Mouse (Mus musculus) kidney, postnatal 0 days (tissue): ENCODE data around the gene Rhpn2. TPM values are rescaled to one million over a fixed set of nuclear protein-coding genes. Genes with fewer than 3 reads are reported as not detected.
A peak's percentile ranks its signal among the peaks of the same experiment; 100 is the strongest.

Experiments
- ATAC-seq: fragments of 200-750 bp; cut with Nextera tagmentation; replicated peaks from 2 replicates; pipeline ENCODE4 v1.8.0; 2017; ENCODE audit warnings: low read depth, moderate number of reproducible peaks, moderate TSS enrichment, moderate library complexity; ENCODE audit not compliant: low FRiP score
- DNase-seq: peaks from one replicate; pipeline ENCODE4 v3.0.0-alpha.2; 2016; ENCODE audit warnings: low spot score
- H3K27ac ChIP-seq: fragments of 300-500 bp; sonication (generic); 2 replicates; pipeline ENCODE4 v1.5.1; 2014; ENCODE audit warnings: mild to moderate bottlenecking
- H3K27me3 ChIP-seq: fragments of 300-500 bp; sonication (generic); 2 replicates; pipeline ENCODE4 v1.6.1; 2014; ENCODE audit warnings: low read length, mixed read lengths; ENCODE audit not compliant: insufficient read depth
- H3K36me3 ChIP-seq: fragments of 300-500 bp; sonication (generic); 2 replicates; pipeline ENCODE4 v1.6.1; 2014; ENCODE audit warnings: low read length, mixed read lengths; ENCODE audit not compliant: insufficient read depth
- H3K4me1 ChIP-seq: fragments of 300-500 bp; sonication (generic); replicated peaks from 2 replicates; pipeline ENCODE4 v1.6.1; 2014; ENCODE audit warnings: antibody characterized with exemption, low read length, mixed read lengths; ENCODE audit not compliant: insufficient read depth
- H3K4me2 ChIP-seq: fragments of 300-500 bp; sonication (generic); 2 replicates; pipeline ENCODE4 v1.6.1; 2014; ENCODE audit warnings: mild to moderate bottlenecking, low read length, moderate library complexity, mixed read lengths
- H3K4me3 ChIP-seq: fragments of 300-500 bp; sonication (generic); replicated peaks from 2 replicates; pipeline ENCODE4 v1.5.1; 2014; ENCODE audit warnings: low read depth, low read length
- H3K9ac ChIP-seq: fragments of 300-500 bp; sonication (generic); 2 replicates; pipeline ENCODE4 v1.6.1; 2014; ENCODE audit warnings: low read depth, low read length
- H3K9me3 ChIP-seq: fragments of 300-500 bp; sonication (generic); replicated peaks from 2 replicates; pipeline ENCODE4 v1.6.1; 2016; ENCODE audit warnings: low read length, inconsistent platforms, mixed read lengths
- CTCF ChIP-seq: IDR thresholded peaks from 2 replicates; pipeline ENCODE4 v1.5.1; 2016; ENCODE audit warnings: antibody characterized with exemption, low read depth, mild to moderate bottlenecking, moderate library complexity
- WGBS: fragments of 180-500 bp; shearing (Covaris S2); extraction: QIAGEN DNeasy Blood & Tissue Kit; methylation state at CpG from one replicate; pipeline ENCODE4 v1.1.7; 2014; 5-methylcytosine and 5-hydroxymethylcytosine counted together
- polyA plus RNA-seq: library from polyadenylated mRNA; unstranded; fragments of >200 nt; fragmentation: Nextera tagmentation; extraction: Ambion mirVana; gene quantifications from 2 replicates; pipeline ENCODE4 v1.2.1, GENCODE M21; 2015

Gene Rhpn2
- polyA plus RNA-seq, 1 experiment from 2014 or later: 14.6 TPM

- Histone ChIP-seq H3K9me3 (no peaks in the 10 kb centered on the region), H3K27me3 (no peaks in the 10 kb centered on the region), H3K4me2 (no peak overlapping the region), H3K27ac (no peak overlapping the region), H3K9ac (no peak overlapping the region), H3K36me3 (no peaks in the 10 kb centered on the region), H3K4me3 (no peak overlapping the region), H3K4me1 (no peaks in the 10 kb centered on the region)
- no peak for ATAC-seq
- TF ChIP-seq CTCF: no peak
- 57% methylated on average over 4 of the region's 4 CpGs for WGBS
- no peak for DNase-seq
These were observed 8.5 kb downstream of the Rhpn2 start for GRCm38 (mm10) chr7:35342498-35342897.

GRCm38 (mm10) chr7:35344785-35345330, 10.9 kb downstream of the Rhpn2 start:
- H3K36me3 ChIP-seq: no peaks in the 10 kb centered on the region
- no peak overlapping the region for H3K9ac ChIP-seq
- DNase-seq (no peak), ATAC-seq (no peak)
- no peaks in the 10 kb centered on the region for H3K9me3 ChIP-seq
- H3K27me3 ChIP-seq: no peaks in the 10 kb centered on the region
- H3K4me3 ChIP-seq: no peak overlapping the region
- no peak for TF ChIP-seq CTCF
- H3K4me2 ChIP-seq: no peak overlapping the region
- WGBS: 93% methylated on average over 5 of the region's 5 CpGs
- no peaks in the 10 kb centered on the region for H3K4me1 ChIP-seq
- H3K27ac ChIP-seq: no peak overlapping the region

GRCm38 (mm10) chr7:35347918-35348700, 14.1 kb downstream of the Rhpn2 start:
- 51% methylated on average over 18 of the region's 18 CpGs for WGBS
- H3K4me2 ChIP-seq: no peak overlapping the region
- no peaks in the 10 kb centered on the region for H3K27me3 ChIP-seq
- no peak overlapping the region for H3K9ac ChIP-seq
- no peaks in the 10 kb centered on the region for H3K9me3 ChIP-seq
- H3K4me1 ChIP-seq: no peaks in the 10 kb centered on the region
- peak; percentile 9 for DNase-seq
- ATAC-seq: no peak; the same call in 1 of the 2 replicates
- no peak overlapping the region for H3K27ac ChIP-seq
- H3K36me3 ChIP-seq: no peaks in the 10 kb centered on the region
- no peak for TF ChIP-seq CTCF
- H3K4me3 ChIP-seq: no peak overlapping the region

DNA sequence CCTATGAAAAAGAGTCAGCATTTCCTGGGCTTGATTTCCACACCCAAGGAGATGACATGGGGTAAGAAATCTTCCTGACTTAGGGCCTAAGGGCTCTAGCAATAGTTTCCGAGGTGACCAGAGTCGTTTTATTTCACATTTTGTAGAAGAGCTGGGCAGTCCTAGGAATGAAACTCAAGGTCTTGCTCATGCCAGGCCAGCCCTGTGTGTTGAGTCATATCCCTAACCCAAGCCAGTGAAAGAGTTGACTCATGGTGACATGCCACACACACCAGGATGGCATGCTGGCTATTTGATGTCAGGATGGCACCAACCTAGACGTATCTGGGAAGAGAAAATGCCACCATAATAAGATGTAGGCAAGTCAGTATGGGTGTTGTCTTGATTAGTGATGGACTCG, 15.1 kb downstream of the Rhpn2 start:
- no peak for DNase-seq
- Histone ChIP-seq H3K36me3 (no peaks in the 10 kb centered on the region), H3K9ac (no peak overlapping the region), H3K27me3 (no peaks in the 10 kb centered on the region), H3K4me2 (no peak overlapping the region), H3K4me3 (no peak overlapping the region), H3K4me1 (no peaks in the 10 kb centered on the region), H3K9me3 (no peaks in the 10 kb centered on the region), H3K27ac (no peak overlapping the region)
- 87% methylated on average over 4 of the region's 4 CpGs for WGBS
- ATAC-seq: no peak
- no peak for TF ChIP-seq CTCF

GRCm38 (mm10) chr7:35349886-35350684, 16.1 kb downstream of the Rhpn2 start:
- H3K4me2 ChIP-seq: no peak overlapping the region
- H3K4me3 ChIP-seq: no peak overlapping the region
- no peaks in the 10 kb centered on the region for H3K36me3 ChIP-seq
- H3K9ac ChIP-seq: no peak overlapping the region
- DNase-seq (no peak), ATAC-seq (0 out of 2 replicates have a peak, but pooled peaks have one; percentile 25)
- H3K27ac ChIP-seq: peak overlapping the region; percentile 20; the same call in 1 of the 2 replicates
- H3K4me1 ChIP-seq: no peaks in the 10 kb centered on the region
- H3K9me3 ChIP-seq: no peaks in the 10 kb centered on the region
- no peak for TF ChIP-seq CTCF
- no peaks in the 10 kb centered on the region for H3K27me3 ChIP-seq
- WGBS: 73% methylated on average over 8 of the region's 8 CpGs

- WGBS: 92% methylated on average over 3 of the region's 3 CpGs
- Histone ChIP-seq H3K27ac (no peak overlapping the region), H3K4me2 (no peak overlapping the region)
These were observed 17.2 kb downstream of the Rhpn2 start for GRCm38 (mm10) chr7:35351155-35351554.

More at GRCm38 (mm10) chr7:35351155-35351554, 17.2 kb downstream of the Rhpn2 start:
- TF ChIP-seq CTCF: no peak
- Histone ChIP-seq H3K27me3 (no peaks in the 10 kb centered on the region), H3K4me3 (no peak overlapping the region), H3K4me1 (no peaks in the 10 kb centered on the region), H3K9me3 (no peaks in the 10 kb centered on the region), H3K36me3 (no peaks in the 10 kb centered on the region), H3K9ac (no peak overlapping the region)
- no peak for ATAC-seq
- DNase-seq: no peak
